ENCODE assay signal across 17 mouse cellular contexts in genomic region chr7:127144412-127144811, GRCm38 (mm10). TPM values are rescaled to one million over a fixed set of nuclear protein-coding genes. Genes with fewer than 3 reads are reported as not detected.
DNase-seq lines count a peak whose midpoint lies in the region; ATAC-seq and TF ChIP-seq lines count a peak whose summit lies in the region.
"Had no signal": no experiment of that assay in that cellular context is flagged by ENCODE, and none has a peak within 500 bp of the region (broad histone marks: within the 10 kb centered on the region; RNA-seq: fewer than 3 reads in every experiment).

No protein-coding gene starts in this region.

- H3K36me3 ChIP-seq in G1E (replicated peaks) = peaks cover 3% of the 10 kb centered on the region
- no peaks in the 10 kb centered on the region for H3K36me3 ChIP-seq in liver, embryonic 13.5 days
- H3K36me3 ChIP-seq in small intestine, adult 2 months (ENCODE audit: control insufficient read depth, insufficient read depth, low read length) = no peaks in the 10 kb centered on the region
- H3K36me3 ChIP-seq: hindbrain, embryonic 15.5 days had no signal

- peak overlapping the region; percentile 67 for H3K27ac ChIP-seq in liver, embryonic 13.5 days
- H3K27ac ChIP-seq in small intestine, adult 2 months (ENCODE audit: insufficient read depth, low read depth, low read length) = peak overlapping the region; percentile 8; the same call in 1 of the 2 replicates
- H3K27ac ChIP-seq: hindbrain, embryonic 15.5 days; stomach, postnatal 0 days had no signal

- no peak for TF ChIP-seq CTCF in G1E (IDR thresholded peaks at IDR 0.05; ENCODE audit: low read depth, low read length)
- TF ChIP-seq CTCF in small intestine, adult 2 months (IDR thresholded peaks at IDR 0.05; ENCODE audit: extremely low read depth, insufficient read length, insufficient replicate concordance, low read depth, low read length) = no peak

- no peaks in the 10 kb centered on the region for H3K27me3 ChIP-seq in G1E (ENCODE audit: insufficient read depth, low read length)
- H3K27me3 ChIP-seq in liver, embryonic 13.5 days = no peaks in the 10 kb centered on the region
- H3K27me3 ChIP-seq in small intestine, adult 2 months (ENCODE audit: control insufficient read depth, insufficient read depth, low read length) = no peaks in the 10 kb centered on the region
- H3K27me3 ChIP-seq: CH12.LX; hindbrain, embryonic 15.5 days had no signal

- H3K9ac ChIP-seq in liver, embryonic 13.5 days = peak overlapping the region; percentile 51; the same call in 1 of the 2 replicates
- H3K9ac ChIP-seq: hindbrain, embryonic 15.5 days had no signal

- H3K9me3 ChIP-seq in G1E (replicated peaks) = no peaks in the 10 kb centered on the region
- no peaks in the 10 kb centered on the region for H3K9me3 ChIP-seq in liver, embryonic 13.5 days (replicated peaks)
- H3K9me3 ChIP-seq: hindbrain, embryonic 15.5 days had no signal

- 34% methylated on average over 7 of the region's 7 CpGs for WGBS in liver, embryonic 13.5 days (ENCODE audit: insufficient replicate concordance)
- 77% methylated on average over 7 of the region's 7 CpGs for WGBS in small intestine, adult 2 months

- peak overlapping the region; percentile 40 for H3K4me2 ChIP-seq in liver, embryonic 13.5 days
- H3K4me2 ChIP-seq: hindbrain, embryonic 15.5 days had no signal

- no peak for ATAC-seq in G1E (ENCODE audit: extremely low read depth, insufficient number of reproducible peaks, low FRiP score, poor library complexity, severe bottlenecking)
- ATAC-seq in liver, embryonic 13.5 days (ENCODE audit: low read depth) = peak; percentile 59
- no peak for ATAC-seq in monocyte, adult 5-6 weeks (replicated peaks; ENCODE audit: insufficient number of reproducible peaks, low FRiP score, low TSS enrichment, poor library complexity, severe bottlenecking)

- TF ChIP-seq POLR2A in small intestine, adult 2 months (IDR thresholded peaks at IDR 0.05; ENCODE audit: low read depth, low read length) = no peak

- peaks cover 83% of the 10 kb centered on the region for H3K4me1 ChIP-seq in G1E (ENCODE audit: insufficient read depth, low read depth, low read length)
- H3K4me1 ChIP-seq in liver, embryonic 13.5 days (replicated peaks) = peaks cover 76% of the 10 kb centered on the region
- no peaks in the 10 kb centered on the region for H3K4me1 ChIP-seq in small intestine, adult 2 months (ENCODE audit: control insufficient read depth, insufficient read depth, insufficient read length, low read length)
- H3K4me1 ChIP-seq: hindbrain, embryonic 15.5 days had no signal

- DNase-seq in CD4-positive helper T cell, adult 2 months (ENCODE audit: low read depth, low spot score) = peak; percentile 88
- no peak for DNase-seq in G1E (ENCODE audit: low spot score)
- DNase-seq in liver, embryonic 13.5 days = no peak
- DNase-seq in urinary bladder, adult 18-20 months (ENCODE audit: low spot score in 2 of 2) = no peak
- DNase-seq in kidney, postnatal 4 days = no peak
- DNase-seq: adrenal gland, postnatal 14 days; kidney, adult 8-10 months; layer of hippocampus, adult 9-11 months; left cerebral cortex, postnatal 4 days; midbrain, embryonic 14.5 days had no signal

- H3K4me3 ChIP-seq in G1E (ENCODE audit: low read depth, low read length) = peak overlapping the region; percentile 61
- peak overlapping the region; percentile 14; the same call in 1 of the 2 replicates for H3K4me3 ChIP-seq in liver, embryonic 13.5 days (replicated peaks)
- H3K4me3 ChIP-seq in small intestine, adult 2 months (ENCODE audit: low read depth, low read length) = peak overlapping the region; percentile 49
- H3K4me3 ChIP-seq: hindbrain, embryonic 15.5 days had no signal

RNA-seq across cellular contexts. Expression of gene Spn, which starts 6.8 kb away (rescaled TPM):
- total RNA-seq in G1E (2014; fragmentation: Nextera tagmentation) (52.8 and 55.4 TPM in 2 replicates), G1E (2017) (251 and 278 TPM in 2 replicates)
- polyA plus RNA-seq in G1E (2012) = 81.4 and 90.2 TPM in 2 replicates
- polyA plus RNA-seq in liver, embryonic 13.5 days (2015; fragmentation: Nextera tagmentation; extraction: Ambion mirVana) = 8.2 and 8.7 TPM in 2 replicates
- 2.4 and 3.9 TPM in 2 replicates for polyA plus RNA-seq in small intestine, adult 2 months (2012; rRNA removed)
- total RNA-seq in monocyte, adult 5-6 weeks (2017) = 1,218 to 1,278 TPM (median 1,233 TPM) in 3 replicates
- polyA plus RNA-seq: midbrain, embryonic 14.5 days; neural tube, embryonic 14.5 days had no signal

RNA-seq across cellular contexts. Expression of gene Qprt, which starts 22.4 kb away (rescaled TPM):
- 4.5 and 8.0 TPM in 2 replicates for total RNA-seq in G1E (2014; fragmentation: Nextera tagmentation)
- total RNA-seq in G1E (2017) = 2.0 and 3.7 TPM in 2 replicates
- 1.2 and 1.9 TPM in 2 replicates for polyA plus RNA-seq in G1E (2012)
- polyA plus RNA-seq in liver, embryonic 13.5 days (2015; fragmentation: Nextera tagmentation; extraction: Ambion mirVana) = 44.4 and 49.1 TPM in 2 replicates
- polyA plus RNA-seq in small intestine, adult 2 months (2012; rRNA removed) = 0.37 and 1.7 TPM in 2 replicates
- 5.1 to 16.1 TPM (median 9.1 TPM) in 3 replicates for total RNA-seq in monocyte, adult 5-6 weeks (2017)
- polyA plus RNA-seq: neural tube, embryonic 14.5 days had no signal

RNA-seq across cellular contexts. Expression of gene Cd2bp2, which starts 51.4 kb away (rescaled TPM):
- total RNA-seq in G1E (2014; fragmentation: Nextera tagmentation) = 23.3 and 37.2 TPM in 2 replicates
- 79.3 and 84.6 TPM in 2 replicates for total RNA-seq in G1E (2017)
- polyA plus RNA-seq in G1E (2012) = 71.8 and 73.7 TPM in 2 replicates
- polyA plus RNA-seq in liver, embryonic 13.5 days (2015; fragmentation: Nextera tagmentation; extraction: Ambion mirVana) = 27.1 and 32.1 TPM in 2 replicates
- 7.6 and 13.9 TPM in 2 replicates for polyA plus RNA-seq in small intestine, adult 2 months (2012; rRNA removed)
- 48.7 to 89.2 TPM (median 59.8 TPM) in 3 replicates for total RNA-seq in monocyte, adult 5-6 weeks (2017)

RNA-seq across cellular contexts. Expression of gene AI467606, which starts 53.3 kb away (rescaled TPM):
- 39.5 and 42.1 TPM in 2 replicates for total RNA-seq in G1E (2014; fragmentation: Nextera tagmentation)
- total RNA-seq in G1E (2017) = 42.2 and 50.8 TPM in 2 replicates
- 134 and 143 TPM in 2 replicates for polyA plus RNA-seq in G1E (2012)
- polyA plus RNA-seq in liver, embryonic 13.5 days (2015; fragmentation: Nextera tagmentation; extraction: Ambion mirVana) = 7.0 and 7.3 TPM in 2 replicates
- polyA plus RNA-seq in small intestine, adult 2 months (2012; rRNA removed) = 21.2 and 22.7 TPM in 2 replicates
- total RNA-seq in monocyte, adult 5-6 weeks (2017) = 34.3 to 52.4 TPM (median 39.3 TPM) in 3 replicates

RNA-seq across cellular contexts. Expression of gene Zg16, which starts 57.3 kb away (rescaled TPM):
- total RNA-seq in G1E (2014; fragmentation: Nextera tagmentation) (2.9 TPM in 1 of 2 replicates, not detected in the other), G1E (2017) (0.17 TPM in 1 of 2 replicates, not detected in the other)
- polyA plus RNA-seq in G1E (2012) = not detected in 2 replicates
- polyA plus RNA-seq in liver, embryonic 13.5 days (2015; fragmentation: Nextera tagmentation; extraction: Ambion mirVana) = not detected in 2 replicates
- 4,647 and 5,350 TPM in 2 replicates for polyA plus RNA-seq in small intestine, adult 2 months (2012; rRNA removed)
- not detected in 3 replicates for total RNA-seq in monocyte, adult 5-6 weeks (2017)
- total RNA-seq: adrenal gland, postnatal 14 days; CH12.LX; left cerebral cortex, postnatal 4 days had no signal
- polyA plus RNA-seq: hindbrain, embryonic 15.5 days; lung, embryonic 16.5 days; midbrain, embryonic 14.5 days; neural tube, embryonic 14.5 days had no signal

Comparison
In these comparisons a context has a peak if more than half of its experiments do, and no peak if none do; other contexts are left out.
1. RNA of gene Qprt, which starts 22.4 kb away (polyA plus RNA-seq): 44.4 to 49.1 TPM in liver, embryonic 13.5 days; 0.37 to 1.7 TPM in small intestine, adult 2 months and 1.2 to 1.9 TPM in G1E; every median in the first group is over 10 times any median in the second.
2. Peak in every context shown above with its lines, with median percentiles within 50 percentile points of each other: H3K4me3 ChIP-seq.